Mouse (Mus musculus) lung, adult 2 months (tissue): ENCODE measurements around the gene Lrrc28. TPM values are rescaled to one million over a fixed set of nuclear protein-coding genes. Genes with fewer than 3 reads are reported as not detected.

Experiments
- DNase-seq: peaks from one replicate; pipeline ENCODE4 v3.0.0; 2022
- H3K4me1 ChIP-seq: fragments of 200-500 bp; 2 replicates; pipeline ENCODE4 v1.6.1; 2011; ENCODE audit warnings: low read length; ENCODE audit not compliant: control insufficient read depth, insufficient read depth
- H3K4me3 ChIP-seq: fragments of 200-500 bp; replicated peaks from 2 replicates; pipeline ENCODE3; 2011; ENCODE audit warnings: low read depth, mild to moderate bottlenecking, control low read depth, low read length; ENCODE audit errors: extremely low read depth
- CTCF ChIP-seq: fragments of 200-500 bp; IDR thresholded peaks from 2 replicates; pipeline ENCODE4 v1.5.1; 2011; ENCODE audit warnings: mild to moderate bottlenecking, low read length, control low read depth; ENCODE audit not compliant: insufficient read depth
- POLR2A ChIP-seq: fragments of 200-500 bp; IDR thresholded peaks from 2 replicates; pipeline ENCODE4 v1.6.1; 2011; ENCODE audit warnings: low read depth, mild to moderate bottlenecking, control low read depth, low read length, borderline replicate concordance; ENCODE audit errors: extremely low read depth
- WGBS: fragments of 180-500 bp; shearing (Covaris S2); methylation state at CpG from one replicate; pipeline ENCODE4 v1.1.7; 2018; 5-methylcytosine and 5-hydroxymethylcytosine counted together
- polyA plus RNA-seq: library from polyadenylated mRNA; depleted of rRNA; stranded (reverse); fragments of >200 nt; gene quantifications from 2 replicates; pipeline ENCODE4 v1.2.3, GENCODE M21; 2012

Lrrc28 gene
- polyA plus RNA-seq, 1 experiment: 25.4 TPM

DNA sequence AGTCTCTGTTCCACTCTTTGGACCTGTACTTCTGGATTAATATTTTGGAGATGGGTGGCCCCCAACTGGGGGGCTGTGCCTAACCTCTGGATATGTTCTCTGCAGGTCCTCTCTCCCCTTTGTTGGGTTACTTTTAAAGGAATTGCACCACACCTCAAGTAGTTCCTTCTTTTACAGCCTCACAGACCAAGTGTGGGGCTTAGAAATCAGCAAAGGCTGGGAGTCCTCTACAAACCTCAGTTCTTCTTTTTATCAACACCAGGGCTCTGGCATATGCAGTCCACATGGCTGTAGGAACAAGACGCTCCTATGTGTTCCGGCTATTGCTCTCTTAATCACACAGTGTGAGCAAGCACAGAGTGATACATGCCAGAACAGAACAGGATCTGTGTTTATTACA is 93.8 kb downstream of the Lrrc28 start:
- TF ChIP-seq CTCF (no peak), POLR2A (no peak)
- 95% methylated on average over 2 of the region's 2 CpGs for WGBS
- Histone ChIP-seq H3K4me1 (peaks cover 5% of the 10 kb centered on the region), H3K4me3 (no peak overlapping the region)
- DNase-seq: no peak

DNA sequence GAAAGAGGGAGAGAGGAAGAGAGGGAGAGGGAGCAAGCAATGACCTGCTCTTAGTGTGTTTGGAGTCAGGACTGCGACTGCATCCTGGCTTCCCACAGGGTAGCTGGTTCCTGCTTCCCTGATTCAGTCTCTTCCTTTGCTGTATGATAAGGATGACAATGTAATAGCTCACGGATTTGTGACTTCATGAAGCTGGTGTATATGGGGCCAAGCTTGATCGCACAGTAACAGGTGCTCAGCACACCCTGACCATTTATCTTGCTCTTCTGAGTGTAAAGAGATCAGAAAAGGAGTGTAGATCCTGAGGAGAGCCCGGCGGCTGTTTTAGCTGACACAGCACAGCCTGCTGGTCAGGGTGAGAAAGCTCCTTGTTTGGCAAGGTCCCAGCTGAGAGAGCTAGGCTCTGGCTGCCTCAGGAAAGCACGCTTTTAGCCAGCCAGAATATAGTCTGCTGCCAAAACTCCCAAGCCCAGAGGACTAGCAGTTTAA is 96.0 kb downstream of the Lrrc28 start:
- TF ChIP-seq POLR2A: no peak
- peak; percentile 73 for TF ChIP-seq CTCF
- H3K4me1 ChIP-seq: peaks cover 5% of the 10 kb centered on the region
- peak; percentile 60 for DNase-seq
- 13% methylated on average over 6 of the region's 6 CpGs for WGBS
- H3K4me3 ChIP-seq: no peak overlapping the region

- TF ChIP-seq POLR2A: no peak
- no peak for TF ChIP-seq CTCF
- WGBS: 77% methylated on average over 6 of the region's 6 CpGs
- no peak for DNase-seq
- H3K4me3 ChIP-seq: no peak overlapping the region
- H3K4me1 ChIP-seq: peaks cover 5% of the 10 kb centered on the region
Measured at GRCm38 (mm10) chr7:67548599-67549041, 96.4 kb downstream of the Lrrc28 start.

GRCm38 (mm10) chr7:67546282-67546681 is 98.8 kb downstream of the Lrrc28 start:
- peaks cover 5% of the 10 kb centered on the region for H3K4me1 ChIP-seq
- 80% methylated on average over 5 of the region's 5 CpGs for WGBS
- H3K4me3 ChIP-seq: no peak overlapping the region
- TF ChIP-seq CTCF (no peak), POLR2A (no peak)
- no peak for DNase-seq

GRCm38 (mm10) chr7:67544586-67544985 is 100.5 kb downstream of the Lrrc28 start:
- Histone ChIP-seq H3K4me3 (no peak overlapping the region), H3K4me1 (peaks cover 5% of the 10 kb centered on the region)
- no peak for DNase-seq
- TF ChIP-seq POLR2A (no peak), CTCF (no peak)

DNA sequence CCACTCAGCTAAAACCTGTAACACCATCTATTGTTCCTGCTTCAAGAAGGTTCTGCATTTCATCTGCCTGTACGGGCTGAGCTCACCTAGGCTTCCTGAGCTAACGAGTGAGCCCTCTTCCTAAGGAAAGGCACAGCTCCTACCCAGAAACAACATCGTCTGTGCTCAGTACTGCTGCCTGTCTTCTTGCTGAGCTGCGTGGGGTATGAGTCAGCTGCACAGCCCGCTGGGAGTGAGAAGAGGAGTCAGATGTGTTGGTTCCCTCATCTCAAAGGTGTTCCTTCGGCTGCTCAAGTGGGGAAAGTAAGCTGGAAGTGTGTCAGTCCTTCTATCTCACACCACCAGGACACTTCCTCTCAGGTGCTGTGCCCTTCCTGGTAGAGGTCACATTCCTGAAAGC is 101.4 kb downstream of the Lrrc28 start:
- Histone ChIP-seq H3K4me3 (no peak overlapping the region), H3K4me1 (no peaks in the 10 kb centered on the region)
- DNase-seq: no peak
- TF ChIP-seq CTCF: no peak
- TF ChIP-seq POLR2A: no peak
- WGBS: 84% methylated on average over 6 of the region's 6 CpGs

- Histone ChIP-seq H3K4me1 (no peaks in the 10 kb centered on the region), H3K4me3 (no peak overlapping the region)
- DNase-seq: no peak
- no peak for TF ChIP-seq POLR2A
- no peak for TF ChIP-seq CTCF
- 93% methylated on average over 11 of the region's 11 CpGs for WGBS
Measured at GRCm38 (mm10) chr7:67536588-67537372, 108.3 kb downstream of the Lrrc28 start.

- TF ChIP-seq POLR2A (no peak), CTCF (no peak)
- WGBS: 78% methylated on average over 4 of the region's 4 CpGs
- Histone ChIP-seq H3K4me3 (no peak overlapping the region), H3K4me1 (no peaks in the 10 kb centered on the region; the same call in 1 of the 2 replicates)
- no peak for DNase-seq
Measured at GRCm38 (mm10) chr7:67535941-67536340, 109.1 kb downstream of the Lrrc28 start.

DNA sequence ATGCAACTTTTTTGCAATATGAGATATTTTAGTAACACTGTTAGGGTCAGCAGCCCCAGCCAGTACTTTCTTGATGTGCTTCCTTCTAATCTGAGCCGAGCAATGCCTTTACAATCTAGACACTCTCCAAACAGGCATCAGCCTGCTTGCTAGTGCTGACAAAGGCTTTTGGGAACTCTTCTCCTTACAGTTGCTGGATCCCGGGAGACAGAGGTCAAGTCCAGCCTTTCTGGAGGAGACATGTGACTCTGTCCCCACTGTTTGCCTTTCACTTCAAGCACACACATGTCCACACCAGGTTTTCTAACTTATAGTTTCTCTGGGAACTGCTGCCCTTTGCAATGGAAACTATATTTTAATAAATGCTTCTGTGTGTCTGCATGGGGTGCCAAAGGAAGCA is 114.1 kb downstream of the Lrrc28 start:
- WGBS: 48% methylated on average over 2 of the region's 2 CpGs
- no peak overlapping the region for H3K4me3 ChIP-seq
- no peak for DNase-seq
- H3K4me1 ChIP-seq: peaks cover 3% of the 10 kb centered on the region; the same call in 1 of the 2 replicates
- TF ChIP-seq CTCF: no peak
- TF ChIP-seq POLR2A: no peak

- no peak for DNase-seq
- TF ChIP-seq CTCF (no peak), POLR2A (no peak)
- Histone ChIP-seq H3K4me1 (peaks cover 3% of the 10 kb centered on the region; the same call in 1 of the 2 replicates), H3K4me3 (no peak overlapping the region)
- WGBS: 86% methylated on average over 6 of the region's 6 CpGs
Measured at GRCm38 (mm10) chr7:67529381-67529780, 115.7 kb downstream of the Lrrc28 start.
